Mouse (Mus musculus): ENCODE measurements around the gene Fkbp2.

GRCm38 (mm10) chr19:6973581-6974190 lies 6.6 kb downstream of the Fkbp2 start:
- no peak for TF ChIP-seq CTCF (IDR thresholded peaks at IDR 0.05; ENCODE audit: low read depth, low read length)
- TF ChIP-seq POLR2A (IDR thresholded peaks at IDR 0.05; ENCODE audit: extremely low read depth, insufficient read depth, low read length) = no peak
